Mouse (Mus musculus) neural tube, embryonic 12.5 days (tissue): ENCODE results near the gene Pir. TPM values are rescaled to one million over a fixed set of nuclear protein-coding genes. Genes with fewer than 3 reads are reported as not detected.

Source experiments
- ATAC-seq: fragments of 200-750 bp; cut with Nextera tagmentation; 2 replicates; pipeline ENCODE4 v1.8.0; 2017; ENCODE audit warnings: low read depth, mild to moderate bottlenecking, moderate TSS enrichment, moderate library complexity; ENCODE audit not compliant: low FRiP score
- H3K27ac ChIP-seq: fragments of 300-500 bp; sonication (generic); 2 replicates; pipeline ENCODE4 v1.5.1; 2016
- H3K27me3 ChIP-seq: fragments of 300-500 bp; sonication (generic); replicated peaks from 2 replicates; pipeline ENCODE4 v1.6.1; 2016; ENCODE audit warnings: mild to moderate bottlenecking
- H3K36me3 ChIP-seq: fragments of 300-500 bp; sonication (generic); 2 replicates; pipeline ENCODE4 v1.6.1; 2016; ENCODE audit warnings: mild to moderate bottlenecking
- H3K4me1 ChIP-seq: fragments of 300-500 bp; sonication (generic); 2 replicates; pipeline ENCODE4 v1.6.1; 2016
- H3K4me2 ChIP-seq: fragments of 300-500 bp; sonication (generic); replicated peaks from 2 replicates; pipeline ENCODE4 v1.6.1; 2016; ENCODE audit warnings: mild to moderate bottlenecking
- H3K4me3 ChIP-seq: fragments of 300-500 bp; sonication (generic); 2 replicates; pipeline ENCODE4 v1.5.1; 2016
- H3K9ac ChIP-seq: fragments of 300-500 bp; sonication (generic); 2 replicates; pipeline ENCODE4 v1.6.1; 2016; ENCODE audit warnings: mild to moderate bottlenecking
- H3K9me3 ChIP-seq: fragments of 300-500 bp; sonication (generic); 2 replicates; pipeline ENCODE4 v1.6.1; 2016; ENCODE audit warnings: mild to moderate bottlenecking
- WGBS: fragments of 180-500 bp; shearing (Covaris S2); methylation state at CpG from one replicate; pipeline ENCODE4 v1.1.7; 2016; 5-methylcytosine and 5-hydroxymethylcytosine counted together
- polyA plus RNA-seq: library from polyadenylated mRNA; unstranded; fragments of >200 nt; fragmentation: Nextera tagmentation; extraction: Ambion mirVana; gene quantifications from 2 replicates; pipeline ENCODE4 v1.2.1, GENCODE M21; 2016

Pir gene
- polyA plus RNA-seq, 1 experiment from 2014 or later = 5.0 TPM

DNA sequence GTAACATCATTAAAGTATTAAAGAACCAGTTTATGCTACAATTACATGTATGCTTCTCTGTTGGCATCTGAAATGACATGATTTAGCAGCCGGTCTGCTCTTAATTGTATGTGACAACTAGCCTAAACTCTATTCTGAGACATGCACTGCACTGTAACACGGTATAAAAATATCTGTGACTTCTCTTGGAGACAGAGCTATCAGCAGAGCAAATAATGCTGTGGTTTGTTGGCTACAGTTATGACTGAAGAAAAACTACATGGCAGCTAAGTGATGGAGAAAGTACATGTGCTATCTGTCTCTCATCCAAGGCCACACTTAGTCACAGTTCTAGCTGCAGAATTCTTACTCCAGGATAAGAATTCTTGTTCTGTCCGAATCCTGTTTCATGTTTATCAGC lies 79.8 kb downstream of the Pir start:
- no peak overlapping the region for H3K27ac ChIP-seq
- no peak for ATAC-seq
- H3K27me3 ChIP-seq = no peaks in the 10 kb centered on the region
- H3K4me2 ChIP-seq = no peak overlapping the region
- no peaks in the 10 kb centered on the region for H3K4me1 ChIP-seq
- H3K9me3 ChIP-seq = no peaks in the 10 kb centered on the region
- WGBS = 87% methylated on average over 3 of the region's 3 CpGs
- H3K9ac ChIP-seq = no peak overlapping the region
- no peak overlapping the region for H3K4me3 ChIP-seq
- H3K36me3 ChIP-seq = no peaks in the 10 kb centered on the region

- no peak overlapping the region for H3K9ac ChIP-seq
- H3K4me3 ChIP-seq = no peak overlapping the region
- no peaks in the 10 kb centered on the region for H3K36me3 ChIP-seq
- no peaks in the 10 kb centered on the region for H3K4me1 ChIP-seq
- H3K27ac ChIP-seq = no peak overlapping the region
- no peaks in the 10 kb centered on the region for H3K9me3 ChIP-seq
- ATAC-seq = no peak
- H3K4me2 ChIP-seq = no peak overlapping the region
- 82% methylated on average over 4 of the region's 4 CpGs for WGBS
- H3K27me3 ChIP-seq = no peaks in the 10 kb centered on the region
These were observed 96.1 kb downstream of the Pir start for GRCm38 (mm10) chrX:164365153-164365865.

DNA sequence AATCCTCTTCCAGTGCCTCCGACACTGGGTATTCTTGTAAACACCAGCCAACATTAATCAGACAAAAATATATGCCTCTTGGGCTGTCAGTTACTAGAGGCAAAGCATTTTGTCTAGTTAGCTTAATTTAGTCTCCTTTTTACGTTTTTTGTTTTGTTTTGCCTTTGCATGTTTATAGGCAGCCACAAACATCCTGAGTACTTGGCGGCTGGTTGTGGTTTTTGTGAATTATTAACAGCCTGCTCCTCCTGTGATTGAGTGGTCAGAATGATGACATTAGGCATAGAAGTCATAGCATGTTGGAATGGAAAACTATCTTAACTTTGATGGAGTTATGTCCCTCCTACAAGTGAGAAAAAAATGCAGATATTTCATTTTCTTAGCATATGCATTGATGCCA lies 101.4 kb downstream of the Pir start:
- Histone ChIP-seq H3K4me3 (no peak overlapping the region), H3K4me2 (no peak overlapping the region), H3K27me3 (no peaks in the 10 kb centered on the region), H3K9ac (no peak overlapping the region), H3K36me3 (no peaks in the 10 kb centered on the region), H3K4me1 (no peaks in the 10 kb centered on the region), H3K9me3 (no peaks in the 10 kb centered on the region), H3K27ac (no peak overlapping the region)
- ATAC-seq = no peak
- WGBS = 77% methylated on average over 3 of the region's 3 CpGs

GRCm38 (mm10) chrX:164373081-164373480 lies 103.9 kb downstream of the Pir start, which contains the start of gene Vegfd:
TSS of gene Vegfd (plus strand) at chrX:164373378.
- H3K4me2 ChIP-seq = no peak within 1 kb of the TSS
- no peak within 1 kb of the TSS for H3K4me3 ChIP-seq
- H3K27ac ChIP-seq = no peak within 1 kb of the TSS
- H3K27me3 ChIP-seq = no peaks in the 10 kb centered on the region
- ATAC-seq = no peak
- no peaks in the 10 kb centered on the region for H3K4me1 ChIP-seq
- 38% methylated on average over 3 of the region's 3 CpGs for WGBS
- H3K9ac ChIP-seq = no peak within 1 kb of the TSS
- H3K9me3 ChIP-seq = no peaks in the 10 kb centered on the region
- no peaks in the 10 kb centered on the region for H3K36me3 ChIP-seq

- H3K36me3 ChIP-seq = no peaks in the 10 kb centered on the region
- 62% methylated on average over 5 of the region's 5 CpGs for WGBS
- H3K9ac ChIP-seq = no peak overlapping the region
- no peaks in the 10 kb centered on the region for H3K4me1 ChIP-seq
- H3K4me3 ChIP-seq = no peak overlapping the region
- no peaks in the 10 kb centered on the region for H3K9me3 ChIP-seq
- H3K27ac ChIP-seq = no peak overlapping the region
- ATAC-seq = no peak
- H3K4me2 ChIP-seq = no peak overlapping the region
- H3K27me3 ChIP-seq = no peaks in the 10 kb centered on the region
These were observed 105.4 kb downstream of the Pir start for GRCm38 (mm10) chrX:164374586-164374985.

- whole genome bisulfite sequencing = 91% methylated on average over 4 of the region's 4 CpGs
These were observed 110.5 kb downstream of the Pir start for GRCm38 (mm10) chrX:164379721-164380120.

DNA sequence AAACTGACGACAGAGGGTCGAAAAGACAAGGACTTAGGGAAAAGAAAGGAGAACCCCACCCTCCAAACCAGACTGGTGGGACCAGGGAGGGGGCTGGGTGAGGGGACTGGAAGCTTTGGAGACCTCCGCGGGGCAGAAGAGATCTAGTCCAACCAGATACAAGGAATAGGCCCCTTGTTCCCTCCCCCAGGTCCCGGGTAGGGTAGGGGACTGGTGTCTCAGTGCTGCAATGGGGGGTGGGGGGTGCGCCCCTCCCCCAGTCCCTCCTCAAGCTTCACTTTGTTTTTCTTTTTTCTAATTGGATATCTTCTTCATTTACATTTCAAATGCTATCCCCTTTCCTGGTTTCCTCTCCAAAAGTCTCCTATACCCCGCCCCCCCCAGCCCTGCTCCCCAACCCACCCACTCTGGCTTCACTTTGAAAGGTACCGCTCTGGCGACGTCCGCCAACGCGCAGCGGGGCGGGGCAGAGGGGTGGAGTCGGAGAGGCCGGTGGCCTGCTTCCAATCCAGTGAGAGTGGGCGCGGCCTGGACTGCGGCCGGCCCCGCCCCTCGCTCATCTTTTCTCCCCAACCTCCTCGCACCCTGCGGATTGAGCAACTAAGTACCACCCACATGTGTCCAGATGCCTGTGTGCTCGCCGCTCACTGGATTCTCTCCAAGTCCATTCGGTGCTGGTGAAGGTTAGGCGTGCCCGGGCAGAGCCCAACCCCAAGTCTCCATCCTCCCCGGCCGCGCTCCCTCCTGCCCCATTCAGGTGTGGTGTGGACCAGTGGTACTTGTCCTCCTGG lies 112.6 kb downstream of the Pir start:
- Histone ChIP-seq H3K27ac (no peak overlapping the region), H3K9me3 (no peaks in the 10 kb centered on the region), H3K4me1 (no peaks in the 10 kb centered on the region), H3K4me3 (peak overlapping the region; percentile 32), H3K27me3 (no peaks in the 10 kb centered on the region), H3K4me2 (peak overlapping the region; percentile 65), H3K9ac (no peak overlapping the region), H3K36me3 (no peaks in the 10 kb centered on the region)
- 25% methylated on average over 32 of the region's 33 CpGs for WGBS
- peak; percentile 99 for ATAC-seq

More at GRCm38 (mm10) chrX:164379721-164380120, 110.5 kb downstream of the Pir start:
- Histone ChIP-seq H3K4me2 (no peak overlapping the region), H3K27ac (no peak overlapping the region), H3K9me3 (no peaks in the 10 kb centered on the region), H3K4me1 (no peaks in the 10 kb centered on the region), H3K4me3 (no peak overlapping the region), H3K27me3 (no peaks in the 10 kb centered on the region), H3K9ac (no peak overlapping the region), H3K36me3 (no peaks in the 10 kb centered on the region)
- no peak for ATAC-seq

- no peaks in the 10 kb centered on the region for H3K36me3 ChIP-seq
- no peaks in the 10 kb centered on the region for H3K27me3 ChIP-seq
- H3K4me3 ChIP-seq = no peak overlapping the region
- 82% methylated on average over 4 of the region's 4 CpGs for WGBS
- no peak overlapping the region for H3K27ac ChIP-seq
- no peak overlapping the region for H3K9ac ChIP-seq
- H3K9me3 ChIP-seq = no peaks in the 10 kb centered on the region
- ATAC-seq = no peak
- no peak overlapping the region for H3K4me2 ChIP-seq
- H3K4me1 ChIP-seq = no peaks in the 10 kb centered on the region
These were observed 124.9 kb downstream of the Pir start for GRCm38 (mm10) chrX:164394091-164394490.

- no peaks in the 10 kb centered on the region for H3K36me3 ChIP-seq
- no peak overlapping the region for H3K4me2 ChIP-seq
- H3K27ac ChIP-seq = no peak overlapping the region
- no peaks in the 10 kb centered on the region for H3K9me3 ChIP-seq
- H3K9ac ChIP-seq = no peak overlapping the region
- H3K4me1 ChIP-seq = no peaks in the 10 kb centered on the region
- 61% methylated on average over 3 of the region's 3 CpGs for WGBS
- 0 out of 2 replicates have a peak, but pooled peaks have one; percentile 37 for ATAC-seq
- no peak overlapping the region for H3K4me3 ChIP-seq
- no peaks in the 10 kb centered on the region for H3K27me3 ChIP-seq
These were observed 129.3 kb downstream of the Pir start for GRCm38 (mm10) chrX:164398456-164398855.

DNA sequence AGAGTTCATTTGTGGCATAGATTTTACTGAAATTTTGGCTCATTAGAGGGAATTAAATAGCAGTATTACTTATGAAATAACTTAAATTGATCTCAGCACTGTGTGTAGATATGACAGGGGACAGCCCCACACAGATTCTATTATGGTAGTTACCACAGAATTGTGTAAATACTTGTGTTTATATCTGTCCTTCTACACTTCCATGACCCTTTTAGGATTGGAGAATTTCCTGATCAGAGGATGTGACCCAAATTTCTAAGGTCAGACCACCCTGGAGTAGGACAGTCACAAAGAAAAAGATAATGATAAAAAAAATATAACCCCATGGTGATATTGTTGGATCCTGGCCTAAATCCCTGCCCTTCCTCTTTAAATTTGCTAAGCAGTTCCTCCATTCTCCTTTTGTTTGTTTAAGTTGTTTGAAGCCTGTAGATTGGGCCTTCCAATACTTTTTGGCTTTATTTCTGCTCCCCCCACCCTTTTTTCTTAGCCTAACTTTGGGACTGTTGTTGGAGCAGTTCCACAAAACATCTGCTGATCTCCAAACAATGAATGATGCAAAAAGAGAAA lies 136.0 kb downstream of the Pir start:
- no peaks in the 10 kb centered on the region for H3K27me3 ChIP-seq
- no peaks in the 10 kb centered on the region for H3K9me3 ChIP-seq
- H3K4me2 ChIP-seq = no peak overlapping the region
- no peaks in the 10 kb centered on the region for H3K36me3 ChIP-seq
- H3K9ac ChIP-seq = no peak overlapping the region
- no peak overlapping the region for H3K4me3 ChIP-seq
- no peaks in the 10 kb centered on the region for H3K4me1 ChIP-seq
- no peak for ATAC-seq
- no peak overlapping the region for H3K27ac ChIP-seq

- Histone ChIP-seq H3K4me3 (no peak overlapping the region), H3K9ac (no peak overlapping the region), H3K27me3 (no peaks in the 10 kb centered on the region), H3K36me3 (no peaks in the 10 kb centered on the region), H3K9me3 (no peaks in the 10 kb centered on the region), H3K4me1 (no peaks in the 10 kb centered on the region), H3K27ac (no peak overlapping the region), H3K4me2 (no peak overlapping the region)
- 71% methylated on average over 9 of the region's 9 CpGs for WGBS
- ATAC-seq = no peak
These were observed 137.2 kb downstream of the Pir start for GRCm38 (mm10) chrX:164406133-164407022.
